Mouse (Mus musculus) layer of hippocampus, adult 11-12 months (tissue): Measurements from ENCODE around the gene Gm7247.
"Not testable (repeated sequence)": the region's sequence is repeated elsewhere in the genome, so short reads cannot be mapped to it uniquely, and the experiment has no call there.

Source experiments
- DNase-seq: peaks from one replicate; pipeline ENCODE4 v3.0.0; 2022; ENCODE audit warnings: low spot score

The Gm7247 gene

GRCm38 (mm10) chr14:51496955-51497354, 135.4 kb downstream of the Gm7247 start:
- DNase-seq, result no peak

GRCm38 (mm10) chr14:51497958-51498357, 136.4 kb downstream of the Gm7247 start:
- no peak for DNase-seq

GRCm38 (mm10) chr14:51499707-51500275, 138.2 kb downstream of the Gm7247 start:
- no peak for DNase-seq

GRCm38 (mm10) chr14:51500461-51500860, 138.9 kb downstream of the Gm7247 start:
- no peak for DNase-seq

GRCm38 (mm10) chr14:51507416-51507815, 145.9 kb downstream of the Gm7247 start:
- no peak for DNase-seq

- no peak for DNase-seq
Measured at GRCm38 (mm10) chr14:51552490-51552889, 190.9 kb downstream of the Gm7247 start, which contains the start of gene Gm5622. TSS of gene Gm5622 (plus strand) at chr14:51552790.

GRCm38 (mm10) chr14:51573963-51574362, 212.4 kb downstream of the Gm7247 start, which contains the start of gene Gm17175:
TSS of gene Gm17175 (minus strand) at chr14:51574063.
- not testable (repeated sequence) for DNase-seq

- not testable (repeated sequence) for DNase-seq
Measured at GRCm38 (mm10) chr14:51592039-51592438, 230.5 kb downstream of the Gm7247 start, which contains the start of gene Gm17174. TSS of gene Gm17174 (minus strand) at chr14:51592139.

- no peak for DNase-seq
Measured at GRCm38 (mm10) chr14:51611210-51611609, 249.7 kb downstream of the Gm7247 start, which contains the start of gene Gm17078. TSS of gene Gm17078 (minus strand) at chr14:51611310.
